Mouse (Mus musculus): ENCODE measurements around the gene Helz. TPM values are rescaled to one million over a fixed set of nuclear protein-coding genes. Genes with fewer than 3 reads are reported as not detected.

Gene Helz
- polyA plus RNA-seq, 1 experiment, result 13.1 TPM

GRCm38 (mm10) chr11:107652137-107652536 is 104.4 kb downstream of the Helz start:
- no peak for DNase-seq
- TF ChIP-seq POLR2A (IDR thresholded peaks at IDR 0.05; ENCODE audit: borderline replicate concordance, extremely low read depth, low read depth, low read length), result no peak
- TF ChIP-seq CTCF (IDR thresholded peaks at IDR 0.05; ENCODE audit: insufficient read depth, low read length), result no peak
- H3K4me1 ChIP-seq (ENCODE audit: control insufficient read depth, insufficient read depth, low read length), result peaks cover 12% of the 10 kb centered on the region
- 67% methylated on average over 8 of the region's 8 CpGs for WGBS
- no peak overlapping the region for H3K4me3 ChIP-seq (replicated peaks; ENCODE audit: extremely low read depth, low read depth, low read length)

DNA sequence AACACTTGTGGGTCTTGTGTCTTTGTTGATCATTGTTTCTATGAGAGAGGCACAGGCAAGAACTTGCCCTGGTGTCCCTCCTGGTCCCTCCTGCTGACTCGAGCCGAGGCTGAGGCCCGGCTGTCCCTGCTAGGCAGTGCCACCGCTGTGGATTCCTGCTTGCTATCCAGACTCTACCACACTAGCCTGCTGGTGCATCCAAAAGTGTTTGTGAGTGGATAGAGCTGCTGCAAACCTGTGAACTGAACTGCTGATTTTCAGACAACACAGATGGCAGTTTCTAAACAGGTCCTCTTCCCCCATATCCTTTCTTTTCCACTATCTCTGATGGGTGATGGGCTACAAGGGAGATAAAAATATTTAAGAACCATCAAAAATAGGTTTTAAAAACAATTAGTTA is 107.8 kb downstream of the Helz start:
- DNase-seq, result no peak
- peaks cover 5% of the 10 kb centered on the region for H3K4me1 ChIP-seq (ENCODE audit: control insufficient read depth, insufficient read depth, low read length)
- 86% methylated on average over 4 of the region's 4 CpGs for WGBS
- TF ChIP-seq POLR2A (IDR thresholded peaks at IDR 0.05; ENCODE audit: borderline replicate concordance, extremely low read depth, low read depth, low read length) (no peak), CTCF (IDR thresholded peaks at IDR 0.05; ENCODE audit: insufficient read depth, low read length) (no peak)
- H3K4me3 ChIP-seq (replicated peaks; ENCODE audit: extremely low read depth, low read depth, low read length), result no peak overlapping the region

DNA sequence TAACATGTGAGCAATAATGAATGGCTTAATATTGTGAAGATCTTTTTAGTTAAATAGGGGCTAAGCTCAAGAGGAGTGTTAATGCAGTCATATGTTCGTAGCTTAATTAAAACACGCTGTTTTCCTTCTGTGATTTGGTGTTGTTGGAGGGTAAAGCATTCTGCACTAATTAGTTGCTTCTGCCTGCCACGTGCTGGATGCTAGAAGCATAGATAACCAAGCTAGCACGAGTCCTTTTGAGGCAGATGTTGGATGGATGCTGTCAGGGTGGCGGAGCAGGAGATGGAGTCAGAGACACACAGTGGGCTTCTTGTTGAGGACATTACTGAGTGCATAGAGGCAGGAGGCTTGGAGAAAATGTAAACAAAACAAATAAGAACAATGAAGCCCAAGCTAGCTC is 109.4 kb downstream of the Helz start:
- 91% methylated on average over 5 of the region's 5 CpGs for WGBS
- no peak for DNase-seq

DNA sequence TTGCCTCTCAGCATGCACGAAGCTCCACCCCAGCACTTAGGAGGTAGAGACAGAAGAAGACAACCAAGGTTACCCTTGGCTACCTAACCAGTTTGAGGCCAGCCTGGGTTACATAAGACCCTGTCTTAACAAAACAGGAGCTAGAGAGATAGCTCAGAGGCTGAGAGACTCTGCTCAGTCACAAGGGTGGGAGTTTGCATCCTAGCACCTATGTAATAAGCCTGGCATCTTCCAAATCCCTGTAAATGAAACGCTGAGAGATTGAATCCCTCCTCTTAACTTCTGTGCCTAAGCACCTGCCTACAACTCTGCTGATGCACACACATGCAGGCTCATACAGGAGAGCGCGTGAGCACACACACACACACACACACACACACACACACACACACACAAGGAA is 112.7 kb downstream of the Helz start:
- WGBS, result 87% methylated on average over 4 of the region's 4 CpGs
- no peak for DNase-seq
- H3K4me3 ChIP-seq (replicated peaks; ENCODE audit: extremely low read depth, low read depth, low read length), result no peak overlapping the region
- no peak for TF ChIP-seq CTCF (IDR thresholded peaks at IDR 0.05; ENCODE audit: insufficient read depth, low read length)
- TF ChIP-seq POLR2A (IDR thresholded peaks at IDR 0.05; ENCODE audit: borderline replicate concordance, extremely low read depth, low read depth, low read length), result no peak
- H3K4me1 ChIP-seq (ENCODE audit: control insufficient read depth, insufficient read depth, low read length), result no peaks in the 10 kb centered on the region

More for the DNA sequence above, 109.4 kb downstream of the Helz start:
- no peaks in the 10 kb centered on the region for H3K4me1 ChIP-seq (ENCODE audit: control insufficient read depth, insufficient read depth, low read length)
- H3K4me3 ChIP-seq (replicated peaks; ENCODE audit: extremely low read depth, low read depth, low read length), result no peak overlapping the region
- TF ChIP-seq CTCF (IDR thresholded peaks at IDR 0.05; ENCODE audit: insufficient read depth, low read length), result no peak
- no peak for TF ChIP-seq POLR2A (IDR thresholded peaks at IDR 0.05; ENCODE audit: borderline replicate concordance, extremely low read depth, low read depth, low read length)

- 90% methylated on average over 5 of the region's 5 CpGs for WGBS
- no peak for TF ChIP-seq CTCF (IDR thresholded peaks at IDR 0.05; ENCODE audit: insufficient read depth, low read length)
- no peak for TF ChIP-seq POLR2A (IDR thresholded peaks at IDR 0.05; ENCODE audit: borderline replicate concordance, extremely low read depth, low read depth, low read length)
- H3K4me3 ChIP-seq (replicated peaks; ENCODE audit: extremely low read depth, low read depth, low read length), result no peak overlapping the region
- no peak for DNase-seq
- H3K4me1 ChIP-seq (ENCODE audit: control insufficient read depth, insufficient read depth, low read length), result no peaks in the 10 kb centered on the region
These were observed 114.9 kb downstream of the Helz start for GRCm38 (mm10) chr11:107662666-107663065.

DNA sequence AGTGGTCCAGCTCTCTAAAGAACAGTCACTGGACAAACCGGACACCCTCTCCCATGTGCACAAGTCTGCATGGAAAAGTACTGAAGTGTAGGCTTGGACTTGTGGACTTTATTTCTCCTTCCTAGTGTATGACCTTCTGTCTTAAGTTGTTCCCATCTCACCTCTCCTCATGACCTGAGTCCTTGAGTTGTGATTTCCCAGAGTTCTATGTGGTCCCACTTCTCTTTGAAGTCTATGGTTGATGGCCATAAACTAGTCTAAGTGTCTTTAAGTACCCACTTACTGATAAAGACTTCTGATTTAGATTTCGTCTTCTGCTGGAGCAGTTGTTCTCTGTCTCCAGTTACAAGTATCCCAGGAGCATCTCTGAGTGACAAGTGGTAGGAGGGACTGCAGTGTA is 119.8 kb downstream of the Helz start:
- Histone ChIP-seq H3K4me1 (ENCODE audit: control insufficient read depth, insufficient read depth, low read length) (no peaks in the 10 kb centered on the region), H3K4me3 (replicated peaks; ENCODE audit: extremely low read depth, low read depth, low read length) (no peak overlapping the region)
- no peak for DNase-seq
- WGBS, result 61% methylated on average over 2 of the region's 2 CpGs
- no peak for TF ChIP-seq CTCF (IDR thresholded peaks at IDR 0.05; ENCODE audit: insufficient read depth, low read length)
- no peak for TF ChIP-seq POLR2A (IDR thresholded peaks at IDR 0.05; ENCODE audit: borderline replicate concordance, extremely low read depth, low read depth, low read length)

DNA sequence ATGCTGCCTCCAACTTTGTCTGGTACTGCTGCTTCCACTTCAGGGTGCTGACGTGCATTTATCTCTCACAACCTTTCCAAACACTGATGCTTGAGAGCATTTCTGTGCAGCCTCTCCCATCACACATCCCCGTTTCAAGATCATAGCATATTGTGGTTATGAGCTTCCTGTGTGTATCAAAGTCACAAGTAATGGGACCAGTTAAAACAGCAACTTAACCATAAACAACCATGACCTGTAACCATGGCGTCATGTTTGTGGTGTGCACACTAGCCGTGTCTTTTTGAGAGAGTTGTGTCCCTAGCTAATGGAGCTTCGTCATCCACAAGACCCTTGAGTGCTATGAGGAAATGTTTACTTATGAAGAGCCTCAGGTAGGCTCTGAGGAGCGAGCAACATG is 120.5 kb downstream of the Helz start:
- WGBS, result 64% methylated on average over 6 of the region's 6 CpGs
- Histone ChIP-seq H3K4me1 (ENCODE audit: control insufficient read depth, insufficient read depth, low read length) (no peaks in the 10 kb centered on the region), H3K4me3 (replicated peaks; ENCODE audit: extremely low read depth, low read depth, low read length) (no peak overlapping the region)
- no peak for DNase-seq
- no peak for TF ChIP-seq POLR2A (IDR thresholded peaks at IDR 0.05; ENCODE audit: borderline replicate concordance, extremely low read depth, low read depth, low read length)
- TF ChIP-seq CTCF (IDR thresholded peaks at IDR 0.05; ENCODE audit: insufficient read depth, low read length), result no peak

- 70% methylated on average over 4 of the region's 4 CpGs for WGBS
- Histone ChIP-seq H3K4me1 (ENCODE audit: control insufficient read depth, insufficient read depth, low read length) (no peaks in the 10 kb centered on the region), H3K4me3 (replicated peaks; ENCODE audit: extremely low read depth, low read depth, low read length) (no peak overlapping the region)
- TF ChIP-seq CTCF (IDR thresholded peaks at IDR 0.05; ENCODE audit: insufficient read depth, low read length) (no peak), POLR2A (IDR thresholded peaks at IDR 0.05; ENCODE audit: borderline replicate concordance, extremely low read depth, low read depth, low read length) (no peak)
- no peak for DNase-seq
These were observed 121.2 kb downstream of the Helz start for GRCm38 (mm10) chr11:107668977-107669376.

GRCm38 (mm10) chr11:107674006-107674405 is 126.3 kb downstream of the Helz start:
- WGBS, result 70% methylated on average over 5 of the region's 5 CpGs
- Histone ChIP-seq H3K4me3 (replicated peaks; ENCODE audit: extremely low read depth, low read depth, low read length) (no peak overlapping the region), H3K4me1 (ENCODE audit: control insufficient read depth, insufficient read depth, low read length) (no peaks in the 10 kb centered on the region; the same call in 1 of the 2 replicates)
- TF ChIP-seq CTCF (IDR thresholded peaks at IDR 0.05; ENCODE audit: insufficient read depth, low read length) (no peak), POLR2A (IDR thresholded peaks at IDR 0.05; ENCODE audit: borderline replicate concordance, extremely low read depth, low read depth, low read length) (no peak)
- DNase-seq, result no peak

DNA sequence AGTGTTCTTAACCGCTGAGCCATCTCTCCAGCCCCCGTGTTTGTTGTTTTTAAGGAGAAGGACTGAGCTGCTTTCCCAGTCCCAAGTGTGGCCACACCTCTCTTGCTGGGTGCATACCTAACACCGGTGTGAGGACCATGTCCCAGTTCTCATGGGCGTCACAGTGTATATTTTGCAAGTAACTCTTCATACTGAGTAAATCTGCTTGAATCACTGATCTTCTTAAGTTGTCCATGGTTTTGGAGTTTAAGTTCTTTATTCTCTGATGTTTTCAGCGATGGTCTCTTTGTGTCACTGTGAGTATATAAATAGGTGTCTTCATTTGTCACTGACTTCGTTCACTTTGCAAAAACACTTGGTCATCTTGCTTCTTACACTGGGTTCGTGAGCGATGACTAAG is 126.9 kb downstream of the Helz start:
- Histone ChIP-seq H3K4me3 (replicated peaks; ENCODE audit: extremely low read depth, low read depth, low read length) (no peak overlapping the region), H3K4me1 (ENCODE audit: control insufficient read depth, insufficient read depth, low read length) (no peaks in the 10 kb centered on the region; the same call in 1 of the 2 replicates)
- WGBS, result 79% methylated on average over 8 of the region's 8 CpGs
- TF ChIP-seq CTCF (IDR thresholded peaks at IDR 0.05; ENCODE audit: insufficient read depth, low read length) (no peak), POLR2A (IDR thresholded peaks at IDR 0.05; ENCODE audit: borderline replicate concordance, extremely low read depth, low read depth, low read length) (no peak)
- DNase-seq, result no peak
